15 mouse cellular contexts compared by ENCODE assay signal in the genomic region with DNA sequence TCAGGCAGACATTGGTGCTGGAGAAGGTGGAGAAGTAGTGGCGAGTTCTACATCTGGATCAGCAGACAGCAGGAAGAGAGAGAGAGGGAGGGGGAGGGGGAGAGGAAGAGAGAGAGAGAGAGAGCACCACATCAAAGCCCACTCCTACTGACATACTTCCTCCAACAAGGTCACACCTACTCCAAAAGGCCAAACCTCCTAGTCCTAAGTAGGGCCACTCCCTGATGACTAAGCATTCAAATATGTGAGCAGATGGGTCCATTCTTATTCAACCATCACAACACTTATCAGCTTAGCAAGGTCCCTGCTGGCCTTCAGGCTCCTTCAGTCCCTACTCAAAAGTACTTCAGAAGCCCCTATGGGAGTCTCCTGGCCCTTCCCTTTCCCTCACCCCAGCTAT. TPM values are rescaled to one million over a fixed set of nuclear protein-coding genes. Genes with fewer than 3 reads are reported as not detected.
DNase-seq lines count a peak whose midpoint lies in the region; ATAC-seq and TF ChIP-seq lines count a peak whose summit lies in the region.
"Had no signal": no experiment of that assay in that cellular context is flagged by ENCODE, and none has a peak within 500 bp of the region (broad histone marks: within the 10 kb centered on the region; RNA-seq: fewer than 3 reads in every experiment).

No protein-coding gene starts in this region.

- H3K9ac ChIP-seq in lung, postnatal 0 days (replicated peaks; ENCODE audit: low read depth) = no peak overlapping the region
- H3K9ac ChIP-seq: hindbrain, embryonic 12.5 days had no signal

- 19% methylated on average over 1 of the region's 1 CpGs for WGBS in lung, postnatal 0 days

- no peaks in the 10 kb centered on the region for H3K9me3 ChIP-seq in lung, postnatal 0 days (ENCODE audit: low read length)

- H3K36me3 ChIP-seq in lung, postnatal 0 days (ENCODE audit: insufficient read depth, low read length) = no peaks in the 10 kb centered on the region
- H3K36me3 ChIP-seq: hindbrain, embryonic 12.5 days had no signal

- no peak overlapping the region for H3K4me3 ChIP-seq in lung, postnatal 0 days (ENCODE audit: low read depth, low read length)
- H3K4me3 ChIP-seq: hindbrain, embryonic 12.5 days had no signal

- no peak overlapping the region for H3K4me2 ChIP-seq in lung, postnatal 0 days (replicated peaks; ENCODE audit: low read depth, low read length)
- H3K4me2 ChIP-seq: hindbrain, embryonic 12.5 days had no signal

- DNase-seq in embryo, embryonic 10 days (ENCODE audit: low spot score) = peak; percentile 42
- DNase-seq in embryo, embryonic 11 days = no peak
- peak; percentile 84 for DNase-seq in lung, postnatal 0 days (ENCODE audit: low spot score)
- no peak for DNase-seq in lung, postnatal 10 days
- DNase-seq in MEL-GATA-1-ER (ENCODE audit: extremely low read depth, low read depth) (peak; percentile 45), MN1 (ENCODE audit: low spot score) (no peak)
- no peak for DNase-seq in frontal cortex, postnatal 14 days (ENCODE audit: low spot score in 2 of 2)
- DNase-seq: adrenal gland, adult 8-10 months; cerebellum, adult 11-12 months; kidney, postnatal 14 days; spleen, adult 18-20 months; thymus, postnatal 14 days had no signal

- H3K27me3 ChIP-seq in lung, postnatal 0 days (replicated peaks; ENCODE audit: insufficient read depth, low read length) = no peaks in the 10 kb centered on the region
- H3K27me3 ChIP-seq: hindbrain, embryonic 12.5 days had no signal

- H3K27ac ChIP-seq in lung, postnatal 0 days (ENCODE audit: low read length) = peak overlapping the region; percentile 91

- peak; percentile 42 for ATAC-seq in lung, postnatal 0 days
- peak; percentile 79 for ATAC-seq in megakaryocyte, adult 5-6 weeks (ENCODE audit: poor library complexity, severe bottlenecking)
- ATAC-seq: forebrain, embryonic 16.5 days had no signal

- TF ChIP-seq CTCF in lung, postnatal 0 days (IDR thresholded peaks at IDR 0.05) = no peak

- TF ChIP-seq EP300 in lung, postnatal 0 days (IDR thresholded peaks at IDR 0.05) = peak; percentile 88

- H3K4me1 ChIP-seq in lung, postnatal 0 days (ENCODE audit: insufficient read depth, low read depth, low read length) = peaks cover 16% of the 10 kb centered on the region; the same call in 1 of the 2 replicates

RNA-seq across cellular contexts. Expression of a gene that starts 9.1 kb away (rescaled TPM):
- polyA plus RNA-seq in lung, postnatal 0 days (2015; fragmentation: Nextera tagmentation; extraction: Ambion mirVana) = 56.0 and 63.0 TPM in 2 replicates
- total RNA-seq in megakaryocyte, adult 5-6 weeks (2015) = 1.6 and 2.8 TPM in 2 replicates
- 2.5 and 3.0 TPM in 2 replicates for total RNA-seq in megakaryocyte, adult 5-6 weeks (2017)

Comparison
In these comparisons a context has a peak if more than half of its experiments do, and no peak if none do; other contexts are left out.
1. DNase-seq: peak in embryo, embryonic 10 days (single experiment), lung, postnatal 0 days (single experiment) and MEL-GATA-1-ER (single experiment); none in embryo, embryonic 11 days (single experiment), lung, postnatal 10 days (single experiment), frontal cortex, postnatal 14 days (0 of 2) and MN1 (single experiment).